Mouse (Mus musculus) intestine, embryonic 14.5 days (tissue): ENCODE data around the gene Sfxn5. TPM values are rescaled to one million over a fixed set of nuclear protein-coding genes. Genes with fewer than 3 reads are reported as not detected.
A peak's percentile ranks its signal among the peaks of the same experiment; 100 is the strongest.

Source experiments
- ATAC-seq: fragments of 200-750 bp; cut with Nextera tagmentation; replicated peaks from 2 replicates; pipeline ENCODE4 v1.8.0; 2017; ENCODE audit warnings: low read depth, moderate number of reproducible peaks, moderate TSS enrichment, moderate library complexity; ENCODE audit not compliant: low FRiP score, low TSS enrichment
- DNase-seq: peaks from one replicate; pipeline ENCODE4 v3.0.0-alpha.2; 2018; ENCODE audit warnings: low spot score
- H3K27ac ChIP-seq: fragments of 300-500 bp; sonication (generic); 2 replicates; pipeline ENCODE4 v1.5.1; 2014; ENCODE audit warnings: low read depth, mild to moderate bottlenecking, control low read depth
- H3K27me3 ChIP-seq: fragments of 300-500 bp; sonication (generic); replicated peaks from 2 replicates; pipeline ENCODE4 v1.6.1; 2014; ENCODE audit warnings: low read length, control low read depth; ENCODE audit not compliant: control insufficient read depth, insufficient read depth
- H3K36me3 ChIP-seq: fragments of 300-500 bp; sonication (generic); 2 replicates; pipeline ENCODE4 v1.6.1; 2014; ENCODE audit warnings: low read length, control low read depth; ENCODE audit not compliant: control insufficient read depth, insufficient read depth
- H3K4me1 ChIP-seq: fragments of 300-500 bp; sonication (generic); replicated peaks from 2 replicates; pipeline ENCODE4 v1.6.1; 2014; ENCODE audit warnings: low read length, control low read depth, mixed read lengths; ENCODE audit not compliant: control insufficient read depth, insufficient read depth
- H3K4me2 ChIP-seq: fragments of 300-500 bp; sonication (generic); 2 replicates; pipeline ENCODE4 v1.6.1; 2014; ENCODE audit warnings: low read length
- H3K4me3 ChIP-seq: fragments of 300-500 bp; sonication (generic); 2 replicates; pipeline ENCODE4 v1.5.1; 2014; ENCODE audit warnings: low read depth, low read length, control low read depth, mixed read lengths
- H3K9ac ChIP-seq: fragments of 300-500 bp; sonication (generic); 2 replicates; pipeline ENCODE4 v1.6.1; 2014; ENCODE audit warnings: mild to moderate bottlenecking, low read length
- H3K9me3 ChIP-seq: fragments of 300-500 bp; sonication (generic); 2 replicates; pipeline ENCODE4 v1.6.1; 2016; ENCODE audit warnings: low read length, control low read depth; ENCODE audit not compliant: control insufficient read depth
- WGBS: fragments of 180-500 bp; shearing (Covaris S2); extraction: QIAGEN DNeasy Blood & Tissue Kit; methylation state at CpG from one replicate; pipeline ENCODE4 v1.1.7; 2014; 5-methylcytosine and 5-hydroxymethylcytosine counted together
- polyA plus RNA-seq: library from polyadenylated mRNA; unstranded; fragments of >200 nt; fragmentation: Nextera tagmentation; extraction: Ambion mirVana; gene quantifications from 2 replicates; pipeline ENCODE4 v1.2.1, GENCODE M21; 2014

The Sfxn5 gene
- polyA plus RNA-seq, 1 experiment from 2014 or later: 8.3 TPM

DNA sequence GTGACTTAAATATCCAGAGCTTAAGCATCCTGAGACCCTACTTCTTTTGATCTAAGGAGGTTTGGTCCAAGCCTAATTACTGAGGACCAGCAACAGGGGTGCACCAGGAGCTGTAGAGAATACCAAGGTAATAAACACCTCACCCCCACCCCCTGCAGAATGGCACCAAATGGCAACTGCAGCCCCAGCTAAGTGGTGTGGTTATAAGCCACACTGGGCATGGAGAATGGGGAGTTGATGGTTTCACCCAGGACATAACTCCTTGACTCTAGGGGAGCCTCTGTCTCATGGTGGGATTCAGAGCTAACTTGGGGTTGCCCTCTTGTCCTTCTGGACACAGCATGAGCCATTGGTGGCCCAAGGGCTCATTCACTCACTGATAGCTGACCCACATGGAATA lies 1.0 kb upstream of the Sfxn5 start:
- Histone ChIP-seq H3K4me2 (no peak overlapping the region), H3K4me1 (peaks cover 8% of the 10 kb centered on the region), H3K4me3 (no peak overlapping the region), H3K9me3 (no peaks in the 10 kb centered on the region), H3K36me3 (peaks cover 4% of the 10 kb centered on the region; the same call in 1 of the 2 replicates), H3K9ac (no peak overlapping the region), H3K27me3 (0 out of 2 replicates have a peak, but pooled peaks cover 3% of the 10 kb centered on the region), H3K27ac (no peak overlapping the region)
- no peak for ATAC-seq
- DNase-seq: no peak

DNA sequence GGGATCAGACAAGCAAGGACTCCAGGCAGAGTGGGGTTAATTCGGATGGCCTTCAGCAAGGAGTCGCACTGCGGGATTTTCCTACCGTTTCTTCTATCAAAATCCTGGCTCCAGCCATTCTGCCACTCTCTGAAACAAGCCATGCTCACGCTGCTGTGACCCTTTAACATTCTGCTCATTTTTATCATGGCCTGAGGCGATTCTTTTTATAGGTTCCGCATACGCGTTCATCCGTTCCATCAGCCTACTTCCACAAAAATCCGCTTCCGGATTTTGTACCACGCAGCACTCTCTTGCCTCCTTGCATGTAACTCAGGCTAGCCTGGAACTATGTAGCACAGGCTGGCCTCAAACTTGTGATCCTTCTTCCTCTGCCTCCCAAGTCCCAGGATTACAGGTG lies 510 bp upstream of the Sfxn5 start:
- Histone ChIP-seq H3K9ac (peak overlapping the region; percentile 58; the same call in 1 of the 2 replicates), H3K36me3 (peaks cover 4% of the 10 kb centered on the region; the same call in 1 of the 2 replicates), H3K9me3 (no peaks in the 10 kb centered on the region), H3K27me3 (0 out of 2 replicates have a peak, but pooled peaks cover 3% of the 10 kb centered on the region), H3K4me2 (peak overlapping the region; percentile 95), H3K4me1 (peaks cover 8% of the 10 kb centered on the region), H3K4me3 (peak overlapping the region; percentile 69), H3K27ac (peak overlapping the region; percentile 78; the same call in 1 of the 2 replicates)
- ATAC-seq (no peak), DNase-seq (no peak)
- WGBS: 1% methylated on average over 13 of the region's 13 CpGs

DNA sequence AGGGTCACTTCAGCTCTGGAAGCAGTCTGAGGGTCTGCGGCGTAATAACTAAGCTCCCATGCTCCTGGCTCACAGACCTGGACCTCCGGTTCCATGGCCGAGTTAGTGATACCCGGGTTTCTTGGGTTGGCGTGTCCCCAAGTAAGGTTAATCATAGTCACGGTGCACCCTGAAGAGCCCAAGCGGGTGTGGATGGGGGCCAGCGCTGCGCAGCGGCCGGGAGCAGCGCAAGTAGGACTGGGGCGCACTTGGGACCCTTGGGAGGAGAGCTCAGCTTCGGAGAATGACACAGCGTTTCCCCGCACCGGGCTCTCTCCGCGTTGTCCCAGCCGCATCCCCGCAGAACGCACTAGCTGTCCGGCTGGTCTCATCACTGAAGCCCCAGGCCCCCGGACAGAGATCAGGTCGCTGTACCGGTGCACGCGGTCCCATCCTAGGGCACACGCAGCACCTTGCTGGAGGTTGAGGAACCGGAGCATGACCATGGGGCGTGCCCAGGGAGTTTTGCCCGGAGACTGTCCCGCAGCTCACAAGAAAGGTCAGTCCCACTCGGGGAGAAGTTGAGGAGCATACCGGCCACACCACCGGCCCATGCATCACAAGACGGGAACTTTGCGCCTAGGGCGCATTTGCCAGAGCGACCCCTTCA lies 747 bp downstream of the Sfxn5 start:
- peaks cover 4% of the 10 kb centered on the region; the same call in 1 of the 2 replicates for H3K36me3 ChIP-seq
- 0 out of 2 replicates have a peak, but pooled peaks cover 3% of the 10 kb centered on the region for H3K27me3 ChIP-seq
- peak overlapping the region; percentile 95 for H3K4me2 ChIP-seq
- no peak overlapping the region for H3K27ac ChIP-seq
- peak overlapping the region; percentile 69 for H3K4me3 ChIP-seq
- ATAC-seq: peak; percentile 54
- H3K9me3 ChIP-seq: no peaks in the 10 kb centered on the region
- no peak for DNase-seq
- H3K4me1 ChIP-seq: peaks cover 8% of the 10 kb centered on the region
- WGBS: under 1% methylated on average over 41 of the region's 41 CpGs
- H3K9ac ChIP-seq: peak overlapping the region; percentile 58

DNA sequence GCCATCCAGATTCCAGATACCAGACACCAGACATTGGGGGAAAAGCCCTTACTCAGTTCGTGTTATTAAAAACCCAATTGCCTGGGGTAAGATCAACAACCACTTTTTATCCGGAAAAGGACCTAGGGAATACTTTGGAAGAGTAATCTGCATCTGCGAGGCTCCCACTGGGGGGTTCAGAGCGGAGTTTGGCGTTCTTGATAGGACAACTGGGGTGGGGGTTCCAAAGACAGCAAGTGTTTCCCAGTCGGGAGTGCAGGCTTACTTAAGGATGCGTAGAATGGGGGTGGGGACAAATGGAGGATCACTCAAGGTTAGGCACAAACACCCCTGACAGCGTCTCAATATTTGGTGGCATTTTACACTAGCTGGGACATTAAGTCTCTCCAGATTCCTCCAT lies 1.5 kb downstream of the Sfxn5 start:
- 12% methylated on average over 8 of the region's 8 CpGs for WGBS
- Histone ChIP-seq H3K4me3 (peak overlapping the region; percentile 69; the same call in 1 of the 2 replicates), H3K9me3 (no peaks in the 10 kb centered on the region), H3K9ac (no peak overlapping the region), H3K27ac (no peak overlapping the region), H3K27me3 (0 out of 2 replicates have a peak, but pooled peaks cover 3% of the 10 kb centered on the region), H3K36me3 (peaks cover 2% of the 10 kb centered on the region; the same call in 1 of the 2 replicates), H3K4me2 (peak overlapping the region; percentile 95), H3K4me1 (peaks cover 8% of the 10 kb centered on the region)
- no peak for DNase-seq
- no peak for ATAC-seq

DNA sequence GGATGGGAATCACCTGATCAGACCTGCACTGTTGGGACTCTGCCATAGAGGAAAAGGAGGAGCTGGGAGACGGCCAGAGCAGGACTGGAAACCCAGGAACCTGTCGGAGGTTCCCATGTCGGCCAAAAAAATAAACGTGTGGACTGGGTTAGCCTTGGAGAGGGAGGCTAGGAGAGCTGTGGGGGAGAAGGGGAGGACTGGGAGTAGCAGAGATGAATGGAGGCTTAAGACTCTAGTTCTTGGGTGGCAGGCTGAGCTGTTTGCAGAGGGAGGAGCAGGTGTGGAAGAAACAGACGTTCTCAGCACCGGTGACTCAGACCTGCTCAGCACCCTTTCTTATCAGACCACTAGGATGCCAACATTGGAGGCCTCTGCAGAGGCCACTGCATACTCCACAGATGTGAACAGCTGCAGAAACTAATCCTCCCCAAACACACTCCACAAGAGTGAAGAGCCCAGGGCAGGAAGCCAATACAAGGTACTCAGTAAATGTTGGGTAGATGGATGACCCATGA lies 1.9 kb downstream of the Sfxn5 start:
- WGBS: 36% methylated on average over 6 of the region's 6 CpGs
- no peaks in the 10 kb centered on the region for H3K36me3 ChIP-seq
- H3K4me3 ChIP-seq: no peak overlapping the region
- DNase-seq: peak; percentile 60
- H3K9ac ChIP-seq: no peak overlapping the region
- peaks cover 8% of the 10 kb centered on the region for H3K4me1 ChIP-seq
- H3K4me2 ChIP-seq: no peak overlapping the region
- H3K27me3 ChIP-seq: 0 out of 2 replicates have a peak, but pooled peaks cover 3% of the 10 kb centered on the region
- H3K9me3 ChIP-seq: no peaks in the 10 kb centered on the region
- ATAC-seq: no peak
- no peak overlapping the region for H3K27ac ChIP-seq

DNA sequence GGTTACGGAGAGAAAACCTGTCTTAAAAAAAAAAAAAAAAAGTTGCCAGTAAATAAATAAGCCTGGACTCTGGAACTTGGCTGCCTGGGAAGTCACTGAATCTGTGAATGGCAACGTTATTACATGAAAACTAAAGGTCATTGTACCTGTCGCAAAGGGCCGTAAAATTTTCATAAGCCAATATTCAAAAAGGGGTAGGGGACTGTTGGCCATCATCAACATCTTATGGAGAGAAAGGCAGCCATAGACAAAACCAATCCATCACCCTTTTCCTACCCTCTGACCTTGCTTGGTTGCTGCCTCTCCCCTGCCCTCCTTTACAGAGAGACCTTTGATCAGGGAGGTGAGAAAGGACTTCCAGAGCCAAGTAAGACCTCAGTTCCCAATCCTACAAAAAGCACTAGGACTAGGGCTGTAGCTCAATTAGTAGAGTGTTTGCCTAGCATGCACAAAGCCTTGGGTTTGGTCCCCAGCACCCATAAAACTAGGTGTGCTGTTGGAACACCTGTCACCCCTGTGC lies 3.5 kb downstream of the Sfxn5 start:
- no peak overlapping the region for H3K4me2 ChIP-seq
- WGBS: 92% methylated on average over 4 of the region's 4 CpGs
- no peak for ATAC-seq
- H3K9ac ChIP-seq: no peak overlapping the region
- peaks cover 8% of the 10 kb centered on the region for H3K4me1 ChIP-seq
- H3K4me3 ChIP-seq: no peak overlapping the region
- no peak for DNase-seq
- no peak overlapping the region for H3K27ac ChIP-seq
- 0 out of 2 replicates have a peak, but pooled peaks cover 3% of the 10 kb centered on the region for H3K27me3 ChIP-seq
- H3K36me3 ChIP-seq: no peaks in the 10 kb centered on the region
- no peaks in the 10 kb centered on the region for H3K9me3 ChIP-seq

DNA sequence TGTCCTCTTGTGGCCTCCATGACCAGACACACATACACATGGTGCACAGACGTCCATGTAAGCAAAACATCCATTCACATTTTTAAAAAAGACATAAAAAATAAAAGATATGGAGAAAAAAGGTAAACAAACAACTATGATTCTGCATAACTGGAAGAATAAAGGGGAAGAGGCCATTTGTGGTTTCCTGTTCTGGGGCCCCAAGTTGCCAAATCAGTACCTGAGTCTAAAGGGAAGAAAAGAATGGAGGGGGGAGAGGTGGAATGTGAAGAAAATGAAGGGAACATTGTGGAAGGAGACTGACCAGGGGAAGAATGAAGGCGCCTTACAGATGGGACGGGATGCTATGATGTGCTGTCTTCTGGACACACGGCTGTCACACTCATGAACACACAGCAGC lies 6.7 kb downstream of the Sfxn5 start:
- peaks cover 3% of the 10 kb centered on the region for H3K4me1 ChIP-seq
- H3K9ac ChIP-seq: no peak overlapping the region
- H3K4me2 ChIP-seq: no peak overlapping the region
- H3K9me3 ChIP-seq: no peaks in the 10 kb centered on the region
- no peaks in the 10 kb centered on the region for H3K36me3 ChIP-seq
- no peaks in the 10 kb centered on the region for H3K27me3 ChIP-seq
- no peak for ATAC-seq
- H3K4me3 ChIP-seq: no peak overlapping the region
- H3K27ac ChIP-seq: no peak overlapping the region
- DNase-seq: no peak
- WGBS: 77% methylated on average over 4 of the region's 4 CpGs

DNA sequence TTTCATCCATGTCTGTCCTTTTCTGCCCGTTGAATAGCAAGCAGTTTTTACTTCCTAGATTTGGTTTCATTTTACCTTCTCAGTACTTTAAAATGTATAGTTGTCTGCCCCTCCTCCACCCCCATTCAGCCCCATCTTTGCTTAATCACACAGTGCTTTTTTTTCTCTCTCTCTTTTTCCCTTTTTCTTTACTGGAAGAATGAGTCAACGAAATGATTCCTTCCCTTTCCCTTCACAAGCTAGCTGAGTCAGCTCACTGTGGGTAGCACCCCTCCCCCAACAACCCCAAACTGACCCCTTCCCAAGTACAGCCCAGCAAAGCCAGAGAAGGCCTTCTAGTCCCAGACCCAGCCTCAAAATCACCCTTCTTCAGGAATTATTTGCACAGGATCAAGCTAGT lies 8.1 kb downstream of the Sfxn5 start:
- ATAC-seq (no peak), DNase-seq (no peak)
- Histone ChIP-seq H3K27ac (no peak overlapping the region), H3K4me1 (no peaks in the 10 kb centered on the region), H3K4me2 (no peak overlapping the region), H3K36me3 (no peaks in the 10 kb centered on the region), H3K9ac (no peak overlapping the region), H3K9me3 (no peaks in the 10 kb centered on the region), H3K27me3 (no peaks in the 10 kb centered on the region), H3K4me3 (no peak overlapping the region)
- WGBS: 34% methylated on average over 2 of the region's 2 CpGs
